Mouse (Mus musculus) ES-E14 (cell line): ENCODE results near the gene Rybp.

Experiments used
- CHD2 ChIP-seq: IDR thresholded peaks from 2 replicates; pipeline ENCODE4 v1.6.1; 2014; ENCODE audit warnings: mild to moderate bottlenecking, low read depth, low read length, inconsistent platforms
- ZC3H11A ChIP-seq: IDR thresholded peaks from 2 replicates; pipeline ENCODE4 v1.6.1; 2012; ENCODE audit warnings: low read depth, mild to moderate bottlenecking, inconsistent platforms, low read length, borderline replicate concordance

DNA sequence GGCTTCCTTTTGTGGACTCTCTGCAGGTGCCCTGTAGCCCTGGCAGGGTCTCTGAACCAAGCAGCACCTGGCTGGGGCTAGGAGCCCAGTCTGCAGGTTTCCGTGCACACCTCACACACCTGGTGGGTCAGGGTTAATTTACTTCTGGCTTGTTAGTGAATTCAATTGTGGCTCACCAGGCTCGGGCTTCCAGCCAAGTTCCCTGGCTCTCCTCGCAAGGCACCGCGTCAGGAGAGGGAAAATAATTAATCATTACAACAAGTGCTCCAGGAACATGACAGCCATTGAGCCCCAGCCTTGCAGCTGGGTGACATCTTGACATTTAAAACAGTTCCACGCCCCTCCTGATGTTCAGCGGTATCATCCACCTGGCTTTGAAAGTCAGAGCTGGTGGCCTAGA lies 82.8 kb downstream of the Rybp start:
- TF ChIP-seq CHD2 = no peak
- TF ChIP-seq ZC3H11A = no peak
